Mouse (Mus musculus) limb, embryonic 12.5 days (tissue): ENCODE data around the gene Fam53a. TPM values are rescaled to one million over a fixed set of nuclear protein-coding genes. Genes with fewer than 3 reads are reported as not detected.

Experiments
- ATAC-seq: fragments of 200-750 bp; cut with Nextera tagmentation; 2 replicates; pipeline ENCODE4 v1.8.0; 2017; ENCODE audit warnings: low read depth, moderate TSS enrichment; ENCODE audit not compliant: insufficient number of reproducible peaks, insufficient read depth, low FRiP score, low TSS enrichment
- H3K27ac ChIP-seq: fragments of 300-500 bp; sonication (generic); 2 replicates; pipeline ENCODE4 v1.5.1; 2016; ENCODE audit warnings: mild to moderate bottlenecking, moderate library complexity
- H3K27me3 ChIP-seq: fragments of 300-500 bp; sonication (generic); 2 replicates; pipeline ENCODE4 v1.6.1; 2016; ENCODE audit warnings: mild to moderate bottlenecking, moderate library complexity
- H3K36me3 ChIP-seq: fragments of 300-500 bp; sonication (generic); 2 replicates; pipeline ENCODE4 v1.6.1; 2016; ENCODE audit warnings: mild to moderate bottlenecking, moderate library complexity
- H3K4me1 ChIP-seq: fragments of 300-500 bp; sonication (generic); replicated peaks from 2 replicates; pipeline ENCODE4 v1.6.1; 2016
- H3K4me2 ChIP-seq: fragments of 300-500 bp; sonication (generic); 2 replicates; pipeline ENCODE4 v1.6.1; 2016; ENCODE audit warnings: mild to moderate bottlenecking, moderate library complexity
- H3K4me3 ChIP-seq: fragments of 300-500 bp; sonication (generic); replicated peaks from 2 replicates; pipeline ENCODE4 v1.5.1; 2016; ENCODE audit warnings: mild to moderate bottlenecking
- H3K9ac ChIP-seq: fragments of 300-500 bp; sonication (generic); replicated peaks from 2 replicates; pipeline ENCODE4 v1.6.1; 2016; ENCODE audit warnings: mild to moderate bottlenecking, moderate library complexity
- H3K9me3 ChIP-seq: fragments of 300-500 bp; sonication (generic); 2 replicates; pipeline ENCODE4 v1.6.1; 2016; ENCODE audit warnings: mild to moderate bottlenecking, moderate library complexity
- WGBS: fragments of 180-500 bp; shearing (Covaris S2); methylation state at CpG from one replicate; pipeline ENCODE4 v1.1.7; 2016; 5-methylcytosine and 5-hydroxymethylcytosine counted together
- polyA plus RNA-seq: library from polyadenylated mRNA; unstranded; fragments of >200 nt; fragmentation: Nextera tagmentation; extraction: Ambion mirVana; gene quantifications from 2 replicates; pipeline ENCODE4 v1.2.1, GENCODE M21; 2016

The Fam53a gene
- 71.5 and 78.8 TPM in 2 replicates for polyA plus RNA-seq

GRCm38 (mm10) chr5:33629301-33629987 lies at the start of gene Fam53a, which contains the start of gene Gm9903:
TSS of gene Fam53a (minus strand) at chr5:33629635.
TSS of gene Gm9903 (plus strand) at chr5:33629925.
- Histone ChIP-seq H3K4me1 (peaks cover 22% of the 10 kb centered on the region), H3K9me3 (no peaks in the 10 kb centered on the region), H3K9ac (peak within 1 kb of the TSS; percentile 84), H3K4me2 (peak within 1 kb of the TSS; percentile 76), H3K4me3 (peak within 1 kb of the TSS; percentile 87), H3K27me3 (no peaks in the 10 kb centered on the region), H3K36me3 (peaks cover 8% of the 10 kb centered on the region), H3K27ac (peak within 1 kb of the TSS; percentile 90)
- ATAC-seq: peak; percentile 95
- WGBS: under 1% methylated on average over 95 of the region's 99 CpGs

GRCm38 (mm10) chr5:33678244-33678643 lies 48.8 kb upstream of the Fam53a start:
- Histone ChIP-seq H3K27ac (no peak overlapping the region), H3K36me3 (peaks cover 5% of the 10 kb centered on the region; the same call in 1 of the 2 replicates), H3K4me2 (no peak overlapping the region), H3K27me3 (no peaks in the 10 kb centered on the region), H3K4me1 (0 out of 2 replicates have a peak, but pooled peaks cover 4% of the 10 kb centered on the region), H3K9ac (no peak overlapping the region), H3K4me3 (no peak overlapping the region), H3K9me3 (no peaks in the 10 kb centered on the region)
- no peak for ATAC-seq
- 82% methylated on average over 5 of the region's 5 CpGs for WGBS

- WGBS: 0% methylated on average over 1 of the region's 1 CpGs
- Histone ChIP-seq H3K27me3 (no peaks in the 10 kb centered on the region), H3K9me3 (no peaks in the 10 kb centered on the region), H3K4me1 (no peaks in the 10 kb centered on the region), H3K36me3 (peaks cover 28% of the 10 kb centered on the region), H3K9ac (no peak overlapping the region), H3K27ac (no peak overlapping the region), H3K4me3 (no peak overlapping the region), H3K4me2 (no peak overlapping the region)
- no peak for ATAC-seq
Observed at GRCm38 (mm10) chr5:33675964-33676363, 46.5 kb upstream of the Fam53a start.

GRCm38 (mm10) chr5:33674439-33674838 lies 45.0 kb upstream of the Fam53a start:
- WGBS: 85% methylated on average over 3 of the region's 3 CpGs
- Histone ChIP-seq H3K36me3 (peaks cover 43% of the 10 kb centered on the region), H3K4me3 (no peak overlapping the region), H3K4me1 (no peaks in the 10 kb centered on the region), H3K27me3 (no peaks in the 10 kb centered on the region), H3K4me2 (no peak overlapping the region), H3K9ac (no peak overlapping the region), H3K9me3 (no peaks in the 10 kb centered on the region), H3K27ac (peak overlapping the region; percentile 64)
- no peak for ATAC-seq

- H3K27ac ChIP-seq: no peak overlapping the region
- H3K9me3 ChIP-seq: no peaks in the 10 kb centered on the region
- H3K4me1 ChIP-seq: no peaks in the 10 kb centered on the region
- no peak for ATAC-seq
- 80% methylated on average over 5 of the region's 5 CpGs for WGBS
- no peak overlapping the region for H3K4me3 ChIP-seq
- no peak overlapping the region for H3K4me2 ChIP-seq
- H3K9ac ChIP-seq: no peak overlapping the region
- no peaks in the 10 kb centered on the region for H3K27me3 ChIP-seq
- peaks cover 71% of the 10 kb centered on the region for H3K36me3 ChIP-seq
Observed at GRCm38 (mm10) chr5:33671659-33672058, 42.2 kb upstream of the Fam53a start.

- Histone ChIP-seq H3K36me3 (peaks cover 92% of the 10 kb centered on the region), H3K4me1 (no peaks in the 10 kb centered on the region), H3K27ac (no peak overlapping the region), H3K9ac (no peak overlapping the region), H3K4me2 (no peak overlapping the region), H3K4me3 (no peak overlapping the region), H3K9me3 (no peaks in the 10 kb centered on the region), H3K27me3 (no peaks in the 10 kb centered on the region)
- no peak for ATAC-seq
Observed at GRCm38 (mm10) chr5:33668223-33668622, 38.8 kb upstream of the Fam53a start.

- peak overlapping the region; percentile 81 for H3K4me3 ChIP-seq
- H3K4me1 ChIP-seq: peaks cover 34% of the 10 kb centered on the region
- H3K9ac ChIP-seq: peak overlapping the region; percentile 82
- H3K27me3 ChIP-seq: no peaks in the 10 kb centered on the region
- H3K9me3 ChIP-seq: no peaks in the 10 kb centered on the region
- WGBS: under 1% methylated on average over 26 of the region's 26 CpGs
- ATAC-seq: no peak
- peak overlapping the region; percentile 92 for H3K27ac ChIP-seq
- H3K4me2 ChIP-seq: peak overlapping the region; percentile 95
- H3K36me3 ChIP-seq: peaks cover 52% of the 10 kb centered on the region
Observed at GRCm38 (mm10) chr5:33658664-33659050, 29.2 kb upstream of the Fam53a start.

GRCm38 (mm10) chr5:33657787-33658663 lies 28.6 kb upstream of the Fam53a start, which contains the start of the genes Tacc3 and Tmem129:
TSS of gene Tacc3 (plus strand) at chr5:33658128.
TSS of gene Tmem129 (minus strand) at chr5:33658416.
- Histone ChIP-seq H3K9ac (peak within 1 kb of the TSS; percentile 82), H3K36me3 (peaks cover 52% of the 10 kb centered on the region), H3K4me3 (peak within 1 kb of the TSS; percentile 81), H3K4me2 (peak within 1 kb of the TSS; percentile 95), H3K27ac (peak within 1 kb of the TSS; percentile 92), H3K9me3 (no peaks in the 10 kb centered on the region), H3K4me1 (peaks cover 37% of the 10 kb centered on the region), H3K27me3 (no peaks in the 10 kb centered on the region)
- WGBS: under 1% methylated on average over 60 of the region's 60 CpGs
- ATAC-seq: peak; percentile 97

- Histone ChIP-seq H3K27me3 (no peaks in the 10 kb centered on the region), H3K9ac (peak overlapping the region; percentile 82), H3K4me1 (peaks cover 40% of the 10 kb centered on the region), H3K36me3 (peaks cover 46% of the 10 kb centered on the region), H3K9me3 (no peaks in the 10 kb centered on the region), H3K27ac (peak overlapping the region; percentile 92), H3K4me3 (peak overlapping the region; percentile 81), H3K4me2 (peak overlapping the region; percentile 95)
- peak; percentile 17 for ATAC-seq
- WGBS: under 1% methylated on average over 32 of the region's 32 CpGs
Observed at GRCm38 (mm10) chr5:33657251-33657786, 27.9 kb upstream of the Fam53a start.

GRCm38 (mm10) chr5:33656739-33657138 lies 27.3 kb upstream of the Fam53a start:
- Histone ChIP-seq H3K4me1 (peaks cover 40% of the 10 kb centered on the region), H3K4me3 (peak overlapping the region; percentile 81), H3K4me2 (peak overlapping the region; percentile 95), H3K27me3 (no peaks in the 10 kb centered on the region), H3K27ac (peak overlapping the region; percentile 92; the same call in 1 of the 2 replicates), H3K9me3 (no peaks in the 10 kb centered on the region), H3K36me3 (peaks cover 40% of the 10 kb centered on the region), H3K9ac (peak overlapping the region; percentile 82)
- WGBS: 26% methylated on average over 1 of the region's 1 CpGs
- ATAC-seq: no peak
